Mouse (Mus musculus): ENCODE results near the gene Slc4a7.

- no peak for TF ChIP-seq POLR2A (IDR thresholded peaks at IDR 0.05; ENCODE audit: insufficient read depth, low read depth, low read length)
- no peak for TF ChIP-seq EP300 (IDR thresholded peaks at IDR 0.05; ENCODE audit: insufficient read depth, low read depth, low read length)
- no peak for TF ChIP-seq CTCF (IDR thresholded peaks at IDR 0.05)
These were observed 131.4 kb downstream of the Slc4a7 start for GRCm38 (mm10) chr14:14833498-14833897.
